Mouse (Mus musculus): ENCODE data around the gene Atxn2. TPM values are rescaled to one million over a fixed set of nuclear protein-coding genes. Genes with fewer than 3 reads are reported as not detected.

The Atxn2 gene
- polyA plus RNA-seq, 1 experiment from 2014 or later = 46.6 TPM

GRCm38 (mm10) chr5:121854768-121855167 lies 143.6 kb downstream of the Atxn2 start:
- no peak for DNase-seq (ENCODE audit: low spot score)

GRCm38 (mm10) chr5:121856740-121857139 lies 145.6 kb downstream of the Atxn2 start:
- no peak for DNase-seq (ENCODE audit: low spot score)

GRCm38 (mm10) chr5:121858427-121858826 lies 147.3 kb downstream of the Atxn2 start:
- DNase-seq (ENCODE audit: low spot score) = no peak

GRCm38 (mm10) chr5:121861964-121862363 lies 150.8 kb downstream of the Atxn2 start:
- DNase-seq (ENCODE audit: low spot score) = no peak

GRCm38 (mm10) chr5:121864330-121864729 lies 153.2 kb downstream of the Atxn2 start:
- no peak for DNase-seq (ENCODE audit: low spot score)

Small RNA genes within 50 kb of the gene (microRNA-seq; reads per million reads assigned to microRNA genes)
- gene Mir7031 (ENCODE audit: borderline number of aligned reads) = not detected

Other genes starting within 250 kb of the Atxn2 start
- gene Adam1b, start 207.9 kb upstream of the Atxn2 start, polyA plus RNA-seq (2015; fragmentation: Nextera tagmentation; extraction: Ambion mirVana) = 0.05 TPM in 1 of 2 replicates, not detected in the other
- 0.64 and 0.66 TPM in 2 replicates for gene Adam1a, start 165.9 kb upstream of the Atxn2 start, polyA plus RNA-seq (2015; fragmentation: Nextera tagmentation; extraction: Ambion mirVana)
- gene Gm42878, start 165.9 kb upstream of the Atxn2 start, polyA plus RNA-seq (2015; fragmentation: Nextera tagmentation; extraction: Ambion mirVana) = not detected in 2 replicates
- gene Mapkapk5, start 165.4 kb upstream of the Atxn2 start, polyA plus RNA-seq (2015; fragmentation: Nextera tagmentation; extraction: Ambion mirVana) = 46.7 and 52.1 TPM in 2 replicates
- gene Aldh2, start 117.5 kb upstream of the Atxn2 start, polyA plus RNA-seq (2015; fragmentation: Nextera tagmentation; extraction: Ambion mirVana) = 127 and 128 TPM in 2 replicates
- gene Acad12, start 92.4 kb upstream of the Atxn2 start, polyA plus RNA-seq (2015; fragmentation: Nextera tagmentation; extraction: Ambion mirVana) = 1.3 and 1.4 TPM in 2 replicates
- gene Acad10, start 50.8 kb upstream of the Atxn2 start, polyA plus RNA-seq (2015; fragmentation: Nextera tagmentation; extraction: Ambion mirVana) = 2.6 and 3.4 TPM in 2 replicates
- 48.2 and 51.9 TPM in 2 replicates for gene Brap, start 50.8 kb upstream of the Atxn2 start, polyA plus RNA-seq (2015; fragmentation: Nextera tagmentation; extraction: Ambion mirVana)
- 13.1 and 13.9 TPM in 2 replicates for gene Sh2b3, start 126.3 kb downstream of the Atxn2 start, polyA plus RNA-seq (2015; fragmentation: Nextera tagmentation; extraction: Ambion mirVana)
- gene Pheta1, start 137.6 kb downstream of the Atxn2 start, polyA plus RNA-seq (2015; fragmentation: Nextera tagmentation; extraction: Ambion mirVana) = 14.0 and 15.2 TPM in 2 replicates